Mouse (Mus musculus) right cerebral cortex, postnatal 10 days (tissue): Measurements from ENCODE around the gene Mturn.

Experiments
- DNase-seq, 2 experiments: peaks; one replicate each; pipeline ENCODE4 v3.0.0; 2021; ENCODE audit warnings: low spot score in 2 of 2

Gene Mturn

GRCm38 (mm10) chr6:54698691-54699476 lies 17.5 kb downstream of the Mturn start:
- no peak for DNase-seq

GRCm38 (mm10) chr6:54699477-54700056 lies 18.1 kb downstream of the Mturn start:
- DNase-seq = peak; percentile 86 to 88

GRCm38 (mm10) chr6:54700516-54700915 lies 19.1 kb downstream of the Mturn start:
- DNase-seq = no peak

GRCm38 (mm10) chr6:54701901-54702300 lies 20.5 kb downstream of the Mturn start:
- DNase-seq = no peak

- DNase-seq = peak in 1 of 2 experiments; percentile 12
Observed at GRCm38 (mm10) chr6:54703633-54704538, 22.5 kb downstream of the Mturn start.

- no peak for DNase-seq
Observed at GRCm38 (mm10) chr6:54704539-54704845, 23.1 kb downstream of the Mturn start.

- DNase-seq = peak in 1 of 2 experiments; percentile 11
Observed at GRCm38 (mm10) chr6:54704847-54705246, 23.4 kb downstream of the Mturn start.

GRCm38 (mm10) chr6:54705387-54705909 lies 24.0 kb downstream of the Mturn start:
- DNase-seq = peak; percentile 68 to 70

GRCm38 (mm10) chr6:54706099-54706498 lies 24.7 kb downstream of the Mturn start:
- DNase-seq = no peak

- DNase-seq = no peak
Observed at GRCm38 (mm10) chr6:54706611-54707172, 25.3 kb downstream of the Mturn start.

GRCm38 (mm10) chr6:54708646-54709045 lies 27.2 kb downstream of the Mturn start:
- no peak for DNase-seq

- DNase-seq = no peak
Observed at GRCm38 (mm10) chr6:54715697-54716096, 34.3 kb downstream of the Mturn start.

- peak in 1 of 2 experiments; percentile 48 for DNase-seq
Observed at GRCm38 (mm10) chr6:54718779-54719685, 37.6 kb downstream of the Mturn start.

GRCm38 (mm10) chr6:54719686-54720310 lies 38.4 kb downstream of the Mturn start:
- DNase-seq = peak; percentile 66 to 68

GRCm38 (mm10) chr6:54720512-54721251 lies 39.3 kb downstream of the Mturn start:
- DNase-seq = peak; percentile 45 to 47

GRCm38 (mm10) chr6:54721252-54721635 lies 39.8 kb downstream of the Mturn start:
- no peak for DNase-seq

- DNase-seq = no peak
Observed at GRCm38 (mm10) chr6:54726309-54726708, 44.9 kb downstream of the Mturn start.

- DNase-seq = no peak
Observed at GRCm38 (mm10) chr6:54726796-54727195, 45.4 kb downstream of the Mturn start.

GRCm38 (mm10) chr6:54727416-54727815 lies 46.0 kb downstream of the Mturn start:
- DNase-seq = no peak
